Mouse (Mus musculus): ENCODE data around the gene Vmn1r100.
"Not testable (repeated sequence)": the region's sequence is repeated elsewhere in the genome, so short reads cannot be mapped to it uniquely, and the experiment has no call there.

Vmn1r100 gene

GRCm38 (mm10) chr7:20417642-20418041 lies at the start of gene Vmn1r100:
Gene Vmn1r100, plus strand, starts transcription at chr7:20417942.
- not testable (repeated sequence) for DNase-seq (ENCODE audit: low spot score)

GRCm38 (mm10) chr7:20375310-20375709 lies 42.4 kb upstream of the Vmn1r100 start, which contains the start of gene Gm5728:
Gene Gm5728, minus strand, starts transcription at chr7:20375410.
- DNase-seq (ENCODE audit: low spot score), result not testable (repeated sequence)

GRCm38 (mm10) chr7:20442493-20442892 lies 24.8 kb downstream of the Vmn1r100 start, which contains the start of gene Vmn1r101:
Gene Vmn1r101, minus strand, starts transcription at chr7:20442593.
- DNase-seq (ENCODE audit: low spot score), result not testable (repeated sequence)

All from ovary, postnatal 10 days (tissue).